Mouse (Mus musculus) heart, postnatal 4 days (tissue): ENCODE measurements around the gene Coa7. TPM values are rescaled to one million over a fixed set of nuclear protein-coding genes. Genes with fewer than 3 reads are reported as not detected.
"Not testable (repeated sequence)": the region's sequence is repeated elsewhere in the genome, so short reads cannot be mapped to it uniquely, and the experiment has no call there.

Experiments used
- DNase-seq: peaks from one replicate; pipeline ENCODE4 v3.0.0; 2021
- total RNA-seq, 2 experiments: library from RNA; stranded (reverse); gene quantifications; 2 replicates each; pipeline ENCODE4 v1.2.3; 2021

Gene Coa7
- total RNA-seq, 2 experiments from 2014 or later, result 41.1 to 46.8 TPM

DNA sequence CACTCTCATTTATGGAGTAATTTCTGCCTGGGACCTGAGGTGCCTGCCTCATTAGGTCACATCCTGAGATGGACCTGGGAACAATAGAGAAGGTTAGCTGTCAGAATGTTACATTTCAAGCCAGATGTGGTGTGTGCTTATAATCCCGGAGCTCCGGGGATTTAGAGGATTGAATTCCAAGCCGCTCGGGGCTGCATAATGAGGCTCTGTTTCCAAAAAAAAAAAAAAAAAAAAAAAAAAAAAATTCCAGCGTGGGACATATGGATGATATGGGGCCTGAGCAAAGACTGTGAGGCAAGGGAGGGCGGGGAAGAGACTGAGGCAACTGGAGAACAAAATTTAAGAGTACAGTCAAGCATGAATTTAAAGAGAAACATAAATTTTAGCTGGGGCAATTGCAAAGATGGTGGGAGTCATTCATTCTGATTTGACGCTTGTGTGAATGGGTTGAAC, 16.7 kb downstream of the Coa7 start:
- DNase-seq, result no peak

DNA sequence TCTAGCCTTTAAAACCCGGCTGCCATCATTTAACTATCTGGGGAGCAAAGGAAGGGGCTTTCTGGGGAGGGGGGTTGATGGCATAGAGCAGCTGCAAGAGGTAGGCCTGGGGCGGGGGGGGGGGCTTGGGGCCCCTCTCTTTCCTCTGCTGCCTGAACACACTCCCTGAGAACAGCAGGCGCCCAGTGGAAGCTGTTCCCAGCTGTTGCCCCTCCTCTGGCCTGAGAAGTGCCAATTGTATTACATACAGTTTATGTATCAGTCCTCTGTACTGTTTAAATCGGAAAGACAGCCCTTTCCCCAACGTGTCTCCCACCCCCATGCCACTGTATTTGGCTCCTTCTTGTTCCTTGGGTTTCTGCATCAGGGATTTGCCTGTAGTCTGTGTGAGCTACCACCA, 17.9 kb downstream of the Coa7 start:
- DNase-seq, result no peak

DNA sequence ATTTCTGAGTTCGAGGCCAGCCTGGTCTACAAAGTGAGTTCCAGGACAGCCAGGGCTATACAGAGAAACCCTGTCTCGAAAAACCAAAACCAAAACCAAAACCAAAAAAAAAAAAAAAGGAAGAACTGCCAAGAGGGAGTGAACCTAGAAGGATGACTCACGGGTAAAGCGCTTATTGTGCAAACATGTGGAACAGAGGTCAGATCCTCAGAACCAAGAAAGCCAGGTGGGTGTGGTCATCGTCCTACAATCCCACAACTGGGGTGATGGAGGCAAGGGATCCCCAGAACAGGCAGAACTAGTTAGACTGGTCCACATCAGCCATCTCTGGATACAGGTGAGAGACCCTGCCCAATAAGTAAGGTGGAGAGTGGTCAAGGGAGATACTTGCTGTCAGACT, 19.2 kb downstream of the Coa7 start:
- no peak for DNase-seq

DNA sequence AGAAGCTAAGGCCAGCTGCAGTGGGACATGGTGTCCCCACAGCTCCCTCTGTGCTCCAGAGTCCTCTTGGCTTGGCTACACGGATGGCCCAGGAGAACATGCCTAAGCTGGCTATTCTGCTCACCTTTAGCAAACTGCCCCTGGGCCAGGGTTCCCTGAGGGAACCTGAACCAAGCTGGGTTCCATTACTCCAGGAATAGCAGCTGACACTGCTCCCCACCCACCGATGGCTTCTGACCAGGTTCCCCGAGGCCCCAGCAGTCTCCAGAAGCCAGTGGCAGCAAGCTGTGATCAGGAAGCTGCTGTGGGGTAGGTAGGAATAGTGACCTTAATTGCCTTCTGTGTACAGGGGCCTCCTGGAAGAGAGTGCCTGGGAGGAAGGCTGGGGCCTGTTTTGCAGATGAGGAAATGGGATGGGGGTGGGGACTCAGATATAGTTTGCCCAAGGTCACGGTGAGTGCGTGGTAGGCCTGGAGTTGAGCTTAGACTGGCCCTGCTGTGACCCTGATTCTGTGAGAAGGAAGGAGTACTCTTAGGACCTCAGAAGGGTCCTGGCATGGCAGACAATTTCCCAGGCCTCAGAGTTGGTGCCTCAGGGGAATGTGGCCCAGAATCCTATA, 20.4 kb downstream of the Coa7 start:
- DNase-seq, result peak; percentile 30

DNA sequence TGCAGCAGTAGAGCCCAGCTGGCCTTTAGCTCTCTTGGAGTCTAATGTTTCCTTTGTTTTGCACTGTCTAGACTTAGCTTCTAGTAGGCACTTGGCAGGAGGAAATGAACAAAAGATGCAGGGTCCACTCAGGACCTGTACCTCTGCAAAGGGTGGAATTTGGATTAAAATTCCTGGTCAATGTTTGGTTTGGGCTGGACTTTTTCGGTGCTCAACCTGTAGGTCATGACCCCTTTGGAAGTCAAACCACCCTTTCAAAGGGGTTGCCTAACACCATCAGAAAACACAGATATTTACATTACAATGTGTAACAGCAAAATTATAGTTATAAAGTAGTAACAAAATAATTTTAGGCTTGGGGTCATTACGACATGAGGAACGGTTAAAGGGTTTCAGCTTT, 21.1 kb downstream of the Coa7 start:
- no peak for DNase-seq

DNA sequence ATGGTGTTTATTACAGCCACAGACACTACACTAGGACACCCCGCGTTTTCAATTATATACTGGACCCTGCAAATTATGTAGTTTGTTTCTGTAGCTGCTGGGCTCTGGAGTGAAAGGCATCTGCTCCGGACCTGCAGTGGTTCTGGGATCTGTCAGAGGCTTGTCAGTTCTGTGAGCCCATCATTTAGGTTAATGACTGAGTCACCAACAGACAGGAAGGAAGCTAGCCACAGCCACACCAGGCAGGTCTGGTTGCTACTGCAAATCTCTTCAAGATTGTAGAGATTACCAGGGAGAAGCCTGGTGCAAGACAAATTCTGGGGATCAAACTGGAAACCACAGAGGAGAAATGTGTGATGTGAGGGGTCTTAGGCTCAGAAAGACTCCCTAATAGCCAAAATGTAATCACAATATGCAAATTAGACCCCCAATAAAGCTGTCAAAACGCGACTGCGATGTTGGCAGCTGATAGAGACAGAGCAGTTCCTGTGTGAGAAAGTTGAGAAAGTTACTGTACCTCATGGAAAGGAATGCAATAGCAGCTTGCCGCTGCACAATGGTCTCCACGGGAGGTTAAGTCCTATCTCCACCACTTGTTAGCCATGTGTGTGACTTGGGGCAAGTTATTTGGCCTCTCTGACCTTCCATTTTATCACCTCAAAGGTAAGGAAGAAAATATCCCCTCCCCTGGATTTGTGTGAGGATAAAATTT, 22.1 kb downstream of the Coa7 start:
- DNase-seq, result no peak

DNA sequence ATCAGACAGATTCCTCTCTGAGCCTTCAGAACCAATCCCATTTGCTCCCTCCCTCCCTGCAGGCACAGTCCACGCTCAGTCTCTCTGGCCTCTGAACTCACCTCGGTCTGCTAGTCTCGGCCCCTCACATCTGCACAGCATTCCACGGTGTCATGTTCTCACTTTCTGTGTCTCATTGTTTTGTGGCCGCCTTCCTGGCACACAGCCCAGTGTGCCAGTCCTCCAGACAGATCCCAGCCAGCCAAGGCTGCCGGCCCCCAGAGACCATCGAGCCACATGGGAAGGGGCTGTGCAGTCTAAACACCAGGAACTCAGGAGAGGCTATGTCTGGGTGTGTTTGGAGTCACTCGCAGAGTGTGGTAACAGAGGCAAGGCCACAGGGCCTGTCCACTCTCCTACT, 22.9 kb downstream of the Coa7 start:
- peak; percentile 69 for DNase-seq

DNA sequence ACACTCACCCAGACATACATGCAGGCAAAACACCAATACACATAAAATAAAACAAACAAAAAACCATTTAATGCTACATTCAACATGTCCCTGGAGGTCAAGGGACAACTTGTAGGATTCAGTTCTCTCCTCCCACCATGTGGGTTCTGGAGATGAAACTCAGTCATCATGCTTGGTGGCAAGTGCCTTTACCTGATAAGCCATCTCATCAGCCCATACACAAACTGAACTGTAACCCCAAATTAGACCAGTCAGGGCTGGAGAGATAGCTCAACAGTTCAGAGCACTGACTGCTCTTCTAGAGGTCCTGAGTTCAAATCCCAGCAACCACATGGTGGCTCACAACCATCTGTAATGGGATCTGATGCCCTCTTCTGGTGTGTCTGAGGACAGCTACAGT, 25.7 kb downstream of the Coa7 start:
- not testable (repeated sequence) for DNase-seq

DNA sequence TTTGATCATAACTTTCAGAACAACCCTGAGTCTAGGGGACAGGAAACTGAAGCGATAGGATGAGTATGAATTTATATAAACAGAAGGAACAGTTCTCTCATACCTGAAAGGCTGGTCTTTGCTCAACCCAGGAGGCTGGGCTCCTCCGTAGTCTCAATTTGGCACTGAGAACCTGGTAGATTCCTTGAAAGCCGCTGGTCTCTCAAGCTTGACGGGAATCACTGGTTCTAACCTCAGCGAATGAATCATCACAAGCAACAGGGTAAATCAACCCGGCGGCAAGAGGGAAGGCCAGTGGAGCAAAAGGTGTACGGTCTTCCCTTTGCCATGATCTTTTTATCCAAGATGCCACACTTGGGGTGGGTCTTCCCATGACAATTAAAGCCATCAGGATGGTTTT, 29.5 kb downstream of the Coa7 start:
- DNase-seq, result no peak

DNA sequence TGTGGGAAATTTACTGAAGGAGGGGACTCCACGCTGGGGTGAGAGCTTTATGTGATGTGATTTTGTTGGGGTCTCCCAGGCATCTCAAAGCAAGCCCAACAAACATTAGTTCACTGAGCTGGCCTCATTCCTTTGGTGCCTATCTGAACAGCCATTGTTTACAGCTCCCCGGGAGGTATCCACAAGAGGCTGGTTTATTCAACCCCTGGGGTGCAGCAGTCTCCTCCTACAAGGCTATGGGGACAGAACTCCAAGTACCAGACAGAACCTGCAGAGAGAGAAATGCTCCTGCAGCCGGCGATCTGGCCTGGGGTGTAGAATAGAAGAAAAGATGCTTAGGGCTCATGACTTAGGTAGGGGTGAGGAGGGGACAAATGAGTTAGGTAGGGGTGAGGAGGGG, 30.6 kb downstream of the Coa7 start:
- no peak for DNase-seq

DNA sequence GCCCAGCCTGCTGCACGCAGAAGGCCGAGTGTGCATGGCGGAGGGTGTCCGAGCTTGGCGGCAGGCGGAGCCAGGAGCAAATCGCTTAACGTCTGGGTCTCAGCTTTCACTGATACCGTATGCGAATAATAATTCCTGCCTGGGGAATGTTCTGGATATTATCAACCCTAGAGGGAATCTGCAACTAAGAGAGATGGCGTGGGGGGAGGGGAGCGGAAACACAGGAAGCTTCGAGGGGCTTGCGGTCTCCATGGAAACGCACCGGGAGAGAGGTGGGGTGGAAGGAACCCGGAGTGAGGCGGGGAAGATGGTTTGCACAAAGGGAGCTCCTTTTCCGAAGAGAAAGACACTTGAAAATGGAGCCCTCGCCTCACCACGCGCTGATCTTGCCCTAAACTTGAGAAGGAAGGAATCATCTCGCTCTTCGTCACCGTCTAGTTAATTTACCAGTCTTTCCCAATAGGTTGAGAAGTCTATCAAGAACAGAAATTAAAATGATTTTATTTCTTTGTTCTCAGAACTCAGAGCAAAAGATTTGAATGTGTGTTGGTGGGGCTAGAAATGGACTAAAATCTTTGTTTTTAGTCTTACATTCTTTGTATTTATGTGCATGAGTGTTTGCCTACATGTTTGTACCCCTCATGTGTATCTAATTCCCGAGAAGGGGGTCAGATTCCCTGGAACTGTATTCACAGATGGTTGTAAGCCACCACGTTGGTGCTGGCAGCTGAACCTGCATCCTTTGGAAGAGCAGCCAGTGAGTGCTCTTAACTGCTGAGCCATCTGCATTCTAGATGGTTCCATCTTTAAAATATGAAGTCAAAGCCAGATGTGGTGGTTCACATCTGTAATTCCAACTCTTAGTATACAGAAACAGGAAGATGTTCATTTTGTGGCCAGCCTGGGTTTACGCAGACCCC, 32.5 kb downstream of the Coa7 start:
- DNase-seq, result peak; percentile 85

DNA sequence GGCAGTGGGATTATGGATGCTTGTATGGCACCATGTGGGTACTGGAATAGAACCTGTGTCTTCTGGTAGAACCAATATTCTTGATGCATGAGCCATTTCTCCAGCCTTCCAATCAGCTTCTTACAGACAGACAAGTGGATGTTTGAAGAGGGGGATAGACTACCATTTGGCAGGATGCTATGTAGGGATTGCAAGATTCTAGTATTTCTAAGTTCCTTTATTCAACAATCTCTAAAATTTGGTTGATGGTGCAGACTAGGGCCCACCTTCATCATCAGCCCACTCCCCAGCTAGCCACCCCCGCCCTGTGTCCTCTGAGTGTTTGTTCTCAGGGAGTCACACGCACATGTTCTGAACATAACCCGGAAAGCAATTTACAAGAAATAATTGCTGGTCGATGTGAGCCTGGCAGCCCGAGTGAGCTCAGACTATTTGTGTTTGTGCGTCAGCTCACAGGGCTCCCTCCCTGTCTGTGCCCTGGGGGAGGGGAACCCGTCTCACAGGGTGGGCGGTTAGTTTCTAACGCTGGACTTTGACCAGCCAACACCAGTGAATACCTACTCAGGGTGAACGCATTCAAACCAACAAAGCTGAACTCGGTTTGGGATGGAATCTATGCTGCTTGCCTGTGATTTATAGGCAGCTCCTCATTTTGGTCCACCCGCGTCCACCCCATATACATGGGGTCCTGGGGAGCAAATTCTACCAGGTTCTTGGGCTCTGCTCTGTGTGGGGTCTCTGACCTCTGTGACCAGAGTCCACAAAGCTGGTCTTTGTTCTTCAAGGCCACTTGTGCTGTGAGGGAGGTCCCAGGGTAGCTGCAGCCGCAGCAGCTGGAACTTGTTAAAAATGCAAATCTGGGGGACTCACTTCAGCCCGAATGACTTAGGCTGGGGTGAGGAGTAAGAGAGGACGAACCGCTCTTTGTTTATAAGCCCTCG, 34.7 kb downstream of the Coa7 start:
- DNase-seq, result peak; percentile 56

DNA sequence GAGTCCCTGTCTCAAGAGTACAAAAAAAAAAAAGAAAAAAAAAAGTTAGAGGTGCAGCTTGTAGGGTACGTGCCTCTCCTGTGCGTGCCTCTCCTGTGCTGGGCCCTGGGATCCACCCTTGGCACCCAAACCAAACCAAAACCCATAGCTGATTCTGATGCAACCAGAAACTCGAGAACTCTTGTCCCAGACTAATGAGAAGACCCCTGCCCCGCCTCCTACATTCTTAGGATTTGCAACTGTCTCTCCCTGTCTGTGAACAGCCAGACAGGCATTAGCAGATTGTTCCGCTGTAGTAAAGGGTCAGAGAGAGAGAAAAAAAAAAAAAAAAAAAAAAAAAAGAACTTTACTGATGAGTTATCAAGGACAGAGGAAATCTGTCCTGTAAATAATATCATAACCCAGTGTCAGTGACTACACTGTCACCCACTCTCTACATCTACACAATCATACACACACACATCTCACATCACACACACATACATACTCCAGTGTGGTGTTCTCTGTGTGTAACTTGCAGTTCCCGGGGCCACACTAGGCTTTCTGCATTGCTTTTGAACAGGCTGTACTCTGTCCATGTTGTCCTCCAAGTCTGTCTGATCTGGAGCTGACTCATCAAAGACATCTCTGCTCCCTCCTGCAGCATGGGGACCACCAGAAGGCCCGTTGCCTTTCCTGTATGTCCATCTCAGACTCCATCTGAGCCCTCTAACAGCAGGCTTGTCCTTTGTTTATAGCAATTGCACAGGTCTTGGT, 35.6 kb downstream of the Coa7 start:
- no peak for DNase-seq

DNA sequence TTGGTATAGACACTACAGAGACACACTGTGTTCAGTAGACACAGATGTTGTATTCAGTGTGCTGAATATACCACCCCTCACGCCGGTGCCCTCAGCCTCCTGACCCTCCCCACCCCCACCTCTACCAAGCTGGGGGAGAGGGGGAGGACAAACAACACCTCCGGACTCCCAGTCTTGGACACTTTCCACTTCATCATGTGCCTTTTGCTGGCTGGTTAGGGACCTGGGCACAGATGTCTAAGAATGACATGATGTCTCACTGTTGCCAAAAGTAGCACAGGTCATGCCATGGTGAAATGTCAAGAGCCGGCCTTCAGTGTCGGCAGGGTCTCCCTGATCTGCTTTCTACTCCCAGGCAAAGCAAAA, 36.2 kb downstream of the Coa7 start:
- DNase-seq, result peak; percentile 65

DNA sequence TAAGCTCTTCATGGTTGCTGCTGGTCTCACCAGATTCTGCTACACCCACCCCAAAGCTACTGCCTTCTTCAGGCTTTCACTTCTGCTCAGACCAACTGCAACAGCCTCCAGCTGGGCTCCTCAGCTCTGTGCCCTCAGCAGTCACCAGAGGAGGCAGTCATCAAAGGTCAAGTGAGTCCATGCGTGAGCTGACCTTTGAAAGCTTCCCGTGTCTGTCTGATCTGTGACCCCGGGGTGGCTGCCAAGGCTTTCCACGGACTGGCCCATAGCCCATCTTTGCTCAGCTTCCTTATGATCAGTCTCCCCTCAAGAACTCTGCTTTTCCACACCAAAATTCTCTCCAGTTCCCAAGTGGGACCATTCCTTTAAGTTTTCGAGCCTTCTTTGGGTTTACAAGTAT, 41.3 kb downstream of the Coa7 start:
- DNase-seq, result no peak

DNA sequence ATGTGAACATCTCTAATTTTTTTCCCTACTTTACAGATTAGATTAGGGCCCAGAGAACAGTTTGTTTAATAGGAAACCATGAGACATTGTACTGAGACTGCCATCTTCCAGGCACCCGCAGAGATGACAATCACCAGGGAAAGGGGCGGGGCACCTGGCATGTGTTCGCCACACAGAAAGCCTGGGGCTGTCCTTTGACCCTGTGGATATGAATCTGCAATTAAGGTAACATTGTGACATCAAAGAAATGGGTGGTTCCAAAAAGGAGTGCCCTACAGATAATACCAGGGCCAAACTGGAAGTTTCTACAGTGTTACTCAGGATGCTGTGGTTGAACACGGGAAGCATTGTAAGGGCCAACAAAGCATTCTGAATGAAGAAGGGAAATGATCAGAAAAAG, 42.5 kb downstream of the Coa7 start:
- DNase-seq, result no peak

DNA sequence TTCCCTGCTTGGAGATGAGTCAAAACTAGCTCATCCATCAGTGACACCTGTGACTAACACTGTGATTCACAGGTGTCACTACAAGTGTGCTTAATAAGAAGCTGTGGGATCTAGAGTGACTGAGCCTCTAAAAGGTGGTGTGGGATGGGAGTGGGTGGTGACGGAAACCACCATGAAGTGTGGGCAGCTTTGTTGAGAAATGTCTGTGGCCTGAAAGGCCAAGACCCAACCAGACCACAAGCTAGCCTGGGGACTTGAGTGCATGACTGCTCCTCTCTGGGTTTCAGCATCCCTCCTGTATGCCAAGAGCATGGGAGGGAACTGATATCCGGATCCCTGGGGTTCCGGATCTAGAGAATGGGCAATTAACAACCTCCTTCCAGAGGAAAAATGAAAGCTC, 43.5 kb downstream of the Coa7 start:
- no peak for DNase-seq

DNA sequence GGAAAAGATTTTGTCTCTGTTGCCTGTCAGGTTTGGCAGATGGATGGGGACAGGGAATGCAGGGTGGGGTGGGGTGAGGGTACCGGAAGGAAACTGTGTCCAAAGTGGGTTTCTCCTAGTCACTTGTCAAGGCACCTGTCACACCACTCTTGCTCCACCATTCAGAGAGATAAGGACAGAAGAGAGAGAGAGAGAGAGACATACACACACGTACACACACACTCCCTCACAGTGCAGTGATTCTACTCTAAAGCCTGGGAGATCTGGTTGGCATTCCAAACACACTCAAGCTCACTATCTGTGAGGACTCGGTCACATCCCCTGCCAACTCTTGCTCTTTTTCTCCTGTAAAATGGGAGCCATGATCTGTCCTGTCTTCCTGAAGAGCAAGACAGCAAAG, 44.2 kb downstream of the Coa7 start:
- DNase-seq, result no peak

DNA sequence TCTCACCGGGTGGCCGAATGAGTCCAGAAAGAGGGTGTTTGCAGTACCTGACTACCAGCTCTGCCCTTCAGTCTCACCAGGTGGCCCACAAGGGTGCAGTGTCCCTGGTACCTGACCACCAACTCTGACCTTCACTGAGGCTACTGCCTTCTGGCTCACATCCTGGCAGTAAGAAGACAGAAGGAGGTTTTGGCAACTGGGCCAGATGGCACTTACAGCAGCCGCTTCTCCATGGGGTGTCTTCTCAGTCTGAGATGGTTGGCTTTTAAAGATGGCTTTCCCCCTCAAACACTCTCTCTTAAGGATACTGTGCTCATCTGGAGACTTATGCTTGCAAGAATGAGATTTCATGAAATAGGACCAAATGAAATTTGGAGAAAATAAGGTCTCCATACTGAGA, 51.5 kb downstream of the Coa7 start:
- no peak for DNase-seq

DNA sequence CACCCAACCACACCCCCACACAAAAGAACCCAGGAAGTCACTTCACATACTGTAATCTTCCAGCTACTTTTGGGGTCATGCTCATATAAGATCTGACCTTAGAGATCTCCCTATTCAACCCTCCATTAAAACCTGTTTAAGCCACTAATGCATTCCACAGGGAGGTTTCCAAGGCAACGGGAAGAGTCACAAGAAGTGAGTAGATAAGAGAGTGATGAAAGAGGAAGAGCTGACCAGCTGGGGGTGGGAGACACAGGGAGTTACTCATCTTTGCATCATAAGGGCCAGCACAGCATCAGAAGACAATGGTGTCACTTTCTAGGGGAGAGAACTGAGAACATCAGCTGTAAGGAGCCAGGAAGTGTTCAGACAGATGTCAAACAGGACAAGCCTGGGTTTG, 52.2 kb downstream of the Coa7 start:
- DNase-seq, result no peak

DNA sequence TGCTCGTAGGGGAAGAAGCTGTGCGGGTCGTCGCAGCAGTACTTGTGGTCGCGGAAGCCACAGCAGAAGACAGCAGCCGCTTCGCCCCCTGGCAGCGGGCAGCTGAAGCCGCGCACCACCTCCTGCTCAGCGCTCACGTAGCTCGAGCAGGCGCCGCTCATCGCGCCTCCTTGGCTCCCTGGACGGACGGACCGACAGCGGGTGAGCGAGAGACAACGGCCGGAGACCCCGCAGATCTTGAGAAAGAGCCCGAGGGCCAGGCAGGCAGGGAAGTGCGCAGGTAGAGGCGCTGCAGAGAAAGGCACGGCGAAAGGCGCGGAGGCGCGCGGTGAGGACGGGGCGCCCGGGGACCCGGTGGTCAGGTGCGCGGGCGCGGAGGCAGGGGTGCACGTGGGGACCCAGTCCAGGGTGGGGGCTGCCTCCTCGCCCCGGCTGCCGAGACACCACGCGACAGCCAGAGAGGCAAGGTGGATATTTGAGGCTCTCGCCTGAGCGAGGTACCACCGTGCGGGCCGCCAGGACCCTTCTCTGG, 55.3 kb downstream of the Coa7 start, which contains the start of gene Shisal2a:
TSS of gene Shisal2a (minus strand) at position 167 of the 532 bp plus-strand sequence.
- DNase-seq, result peak; percentile 37
